Mouse (Mus musculus) lung, embryonic 14.5 days (tissue): ENCODE results near the gene Map3k20. TPM values are rescaled to one million over a fixed set of nuclear protein-coding genes. Genes with fewer than 3 reads are reported as not detected.
A peak's percentile ranks its signal among the peaks of the same experiment; 100 is the strongest.

ENCODE experiments used
- ATAC-seq: fragments of 200-750 bp; cut with Nextera tagmentation; 2 replicates; pipeline ENCODE4 v1.8.0; 2017; ENCODE audit warnings: mild to moderate bottlenecking, moderate TSS enrichment, moderate library complexity; ENCODE audit not compliant: insufficient read depth
- DNase-seq: peaks from one replicate; pipeline ENCODE4 v3.0.0-alpha.2; 2015
- H3K27ac ChIP-seq: fragments of 300-500 bp; sonication (generic); 2 replicates; pipeline ENCODE4 v1.5.1; 2014; ENCODE audit warnings: low read depth, mild to moderate bottlenecking, moderate library complexity
- H3K27me3 ChIP-seq: fragments of 300-500 bp; sonication (generic); 2 replicates; pipeline ENCODE4 v1.6.1; 2014; ENCODE audit warnings: low read length, control low read depth; ENCODE audit not compliant: insufficient read depth
- H3K36me3 ChIP-seq: fragments of 300-500 bp; sonication (generic); 2 replicates; pipeline ENCODE4 v1.6.1; 2014; ENCODE audit warnings: control low read depth; ENCODE audit not compliant: insufficient read depth
- H3K4me1 ChIP-seq: fragments of 300-500 bp; sonication (generic); 2 replicates; pipeline ENCODE4 v1.6.1; 2014; ENCODE audit warnings: antibody characterized with exemption, control low read depth; ENCODE audit not compliant: insufficient read depth
- H3K4me2 ChIP-seq: fragments of 300-500 bp; sonication (generic); 2 replicates; pipeline ENCODE4 v1.6.1; 2014; ENCODE audit warnings: mild to moderate bottlenecking
- H3K4me3 ChIP-seq: fragments of 300-500 bp; sonication (generic); 2 replicates; pipeline ENCODE4 v1.5.1; 2014; ENCODE audit warnings: low read depth, low read length
- H3K9ac ChIP-seq: fragments of 300-500 bp; sonication (generic); 2 replicates; pipeline ENCODE4 v1.6.1; 2014
- H3K9me3 ChIP-seq: fragments of 300-500 bp; sonication (generic); 2 replicates; pipeline ENCODE4 v1.6.1; 2016; ENCODE audit warnings: low read depth, low read length, control low read depth
- CTCF ChIP-seq: IDR thresholded peaks from 2 replicates; pipeline ENCODE4 v1.5.1; 2016; ENCODE audit warnings: antibody characterized with exemption, low read depth
- WGBS: fragments of 180-500 bp; shearing (Covaris S2); extraction: QIAGEN DNeasy Blood & Tissue Kit; methylation state at CpG from one replicate; pipeline ENCODE4 v1.1.7; 2014; 5-methylcytosine and 5-hydroxymethylcytosine counted together
- polyA plus RNA-seq: library from polyadenylated mRNA; unstranded; fragments of >200 nt; fragmentation: Nextera tagmentation; extraction: Ambion mirVana; gene quantifications from 2 replicates; pipeline ENCODE4 v1.2.1, GENCODE M21; 2014

Gene Map3k20
- polyA plus RNA-seq, 1 experiment from 2014 or later: 36.4 TPM

DNA sequence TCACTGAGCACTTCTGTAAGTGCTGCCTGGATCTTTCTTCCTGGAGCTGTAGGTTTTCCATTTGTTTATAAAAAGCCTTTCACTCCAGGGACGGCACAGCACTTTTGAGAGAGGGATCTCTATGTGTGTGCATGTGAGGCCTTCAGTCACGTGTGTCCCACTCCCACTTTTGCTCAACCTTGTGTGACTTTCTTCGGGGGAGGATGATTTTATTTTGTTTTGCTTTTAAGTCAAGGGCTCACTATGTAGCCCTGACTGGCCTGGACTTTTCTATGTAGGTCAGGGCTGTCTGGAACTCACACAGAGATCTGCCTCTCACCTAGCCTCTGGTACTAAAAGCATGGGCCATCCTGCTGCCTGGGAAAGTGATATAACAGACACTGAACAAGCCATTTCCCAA, 88.6 kb downstream of the Map3k20 start:
- Histone ChIP-seq H3K4me2 (no peak overlapping the region), H3K9ac (no peak overlapping the region), H3K9me3 (no peaks in the 10 kb centered on the region), H3K27me3 (no peaks in the 10 kb centered on the region), H3K4me3 (no peak overlapping the region), H3K4me1 (peaks cover 2% of the 10 kb centered on the region; the same call in 1 of the 2 replicates), H3K27ac (no peak overlapping the region), H3K36me3 (peaks cover 39% of the 10 kb centered on the region)
- 48% methylated on average over 3 of the region's 3 CpGs for WGBS
- DNase-seq (no peak), ATAC-seq (no peak)
- TF ChIP-seq CTCF: no peak

- H3K9ac ChIP-seq: no peak overlapping the region
- no peak overlapping the region for H3K4me3 ChIP-seq
- no peaks in the 10 kb centered on the region for H3K4me1 ChIP-seq
- H3K27me3 ChIP-seq: no peaks in the 10 kb centered on the region
- ATAC-seq: no peak
- DNase-seq: no peak
- 66% methylated on average over 3 of the region's 3 CpGs for WGBS
- no peak overlapping the region for H3K27ac ChIP-seq
- H3K36me3 ChIP-seq: peaks cover 55% of the 10 kb centered on the region
- no peak overlapping the region for H3K4me2 ChIP-seq
- H3K9me3 ChIP-seq: no peaks in the 10 kb centered on the region
- TF ChIP-seq CTCF: no peak
Observed at GRCm38 (mm10) chr2:72375877-72376276, 90.4 kb downstream of the Map3k20 start.

- H3K27ac ChIP-seq: no peak overlapping the region
- TF ChIP-seq CTCF: no peak
- H3K4me1 ChIP-seq: no peaks in the 10 kb centered on the region
- H3K4me2 ChIP-seq: no peak overlapping the region
- peaks cover 46% of the 10 kb centered on the region for H3K36me3 ChIP-seq
- DNase-seq (no peak), ATAC-seq (no peak)
- 91% methylated on average over 5 of the region's 5 CpGs for WGBS
- H3K9ac ChIP-seq: no peak overlapping the region
- H3K9me3 ChIP-seq: no peaks in the 10 kb centered on the region
- no peak overlapping the region for H3K4me3 ChIP-seq
- H3K27me3 ChIP-seq: no peaks in the 10 kb centered on the region
Observed at GRCm38 (mm10) chr2:72376946-72377345, 91.5 kb downstream of the Map3k20 start.

DNA sequence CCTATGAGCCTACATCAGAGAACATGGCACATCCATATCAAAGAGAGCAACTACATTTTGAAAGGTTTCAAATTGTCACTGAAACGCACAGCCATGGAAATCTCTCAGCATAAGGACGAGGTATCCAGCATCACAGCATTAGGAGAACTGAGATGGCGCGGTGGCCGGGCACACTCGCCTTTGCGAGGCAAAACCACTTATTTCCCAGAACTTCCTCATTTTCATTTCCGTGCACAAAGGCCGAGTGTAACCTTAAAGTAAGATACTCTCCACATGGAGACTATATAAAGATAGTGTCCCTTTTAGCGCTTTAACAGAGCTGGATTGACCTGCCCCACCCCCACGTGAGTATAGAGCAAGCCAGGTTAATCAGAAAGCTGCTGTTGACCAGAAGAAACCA, 94.0 kb downstream of the Map3k20 start:
- H3K27me3 ChIP-seq: no peaks in the 10 kb centered on the region
- TF ChIP-seq CTCF: no peak

DNA sequence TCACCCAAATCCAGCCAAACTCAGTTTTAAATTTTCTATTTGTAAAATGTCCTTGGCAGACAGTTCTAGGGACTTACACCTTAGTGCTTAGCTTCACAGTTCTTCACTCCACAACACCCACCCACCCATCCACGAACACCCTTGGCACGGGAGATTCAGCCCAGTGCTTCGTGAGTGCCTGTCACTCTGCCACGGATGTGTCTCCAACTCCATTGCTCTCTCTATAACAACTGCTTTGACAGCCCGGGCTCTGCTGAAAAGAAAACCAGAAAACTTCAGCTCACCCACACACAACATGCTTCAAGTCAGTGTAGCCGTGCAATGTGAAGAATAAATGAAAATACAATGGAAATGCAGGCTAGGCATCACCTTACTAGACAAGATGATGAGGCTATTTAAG, 97.2 kb downstream of the Map3k20 start:
- 53% methylated on average over 6 of the region's 6 CpGs for WGBS
- no peak for ATAC-seq
- DNase-seq: no peak
- Histone ChIP-seq H3K27me3 (no peaks in the 10 kb centered on the region), H3K9me3 (no peaks in the 10 kb centered on the region), H3K4me2 (no peak overlapping the region), H3K4me3 (no peak overlapping the region), H3K36me3 (peaks cover 40% of the 10 kb centered on the region), H3K9ac (no peak overlapping the region), H3K27ac (no peak overlapping the region), H3K4me1 (no peaks in the 10 kb centered on the region)
- no peak for TF ChIP-seq CTCF

More for the DNA sequence above, 94.0 kb downstream of the Map3k20 start:
- Histone ChIP-seq H3K4me1 (no peaks in the 10 kb centered on the region), H3K36me3 (peaks cover 47% of the 10 kb centered on the region), H3K27ac (no peak overlapping the region), H3K9me3 (no peaks in the 10 kb centered on the region), H3K4me2 (no peak overlapping the region), H3K9ac (no peak overlapping the region), H3K4me3 (no peak overlapping the region)
- DNase-seq (no peak), ATAC-seq (no peak)
- 90% methylated on average over 11 of the region's 11 CpGs for WGBS

DNA sequence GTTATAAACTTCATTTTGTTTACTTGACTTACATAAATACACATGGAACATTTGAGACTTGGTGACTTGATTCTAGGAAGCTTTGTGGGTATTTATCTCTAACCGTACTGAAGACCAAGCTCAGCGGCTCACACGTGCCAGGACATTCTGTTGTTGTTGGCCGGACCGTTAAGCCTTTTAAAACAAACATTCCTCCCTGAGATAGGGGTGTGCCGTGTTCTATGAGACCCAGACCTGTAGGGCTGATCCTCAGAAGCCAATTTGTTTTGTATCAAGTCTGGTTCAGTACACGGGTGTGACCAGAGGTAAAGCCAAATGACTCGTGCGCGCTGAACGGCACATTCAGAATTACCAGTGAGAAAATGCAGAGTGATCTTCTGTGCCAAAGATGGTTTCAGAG, 97.9 kb downstream of the Map3k20 start:
- ATAC-seq (no peak), DNase-seq (peak; percentile 11)
- Histone ChIP-seq H3K9ac (no peak overlapping the region), H3K4me1 (no peaks in the 10 kb centered on the region), H3K36me3 (peaks cover 40% of the 10 kb centered on the region), H3K4me2 (no peak overlapping the region), H3K4me3 (no peak overlapping the region), H3K9me3 (no peaks in the 10 kb centered on the region), H3K27ac (no peak overlapping the region), H3K27me3 (no peaks in the 10 kb centered on the region)
- TF ChIP-seq CTCF: no peak
- WGBS: 45% methylated on average over 11 of the region's 11 CpGs

DNA sequence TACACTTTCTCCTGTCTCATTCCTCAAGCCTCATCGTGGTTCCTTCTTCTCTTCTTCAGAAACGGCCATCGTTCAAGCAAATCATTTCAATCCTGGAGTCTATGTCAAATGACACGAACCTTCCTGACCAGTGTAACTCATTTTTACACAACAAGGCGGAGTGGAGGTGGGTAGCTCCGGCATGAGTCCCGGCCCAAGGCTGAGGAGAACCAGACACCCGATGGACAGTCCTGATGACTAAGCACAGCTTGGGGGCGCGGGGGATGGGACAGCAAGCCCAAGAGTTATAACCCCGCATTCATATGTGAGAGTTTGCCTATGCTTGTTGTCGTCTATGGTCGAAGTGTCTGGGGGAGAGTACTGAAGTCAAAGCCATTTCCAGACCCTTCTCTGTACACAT, 104.0 kb downstream of the Map3k20 start:
- Histone ChIP-seq H3K4me3 (no peak overlapping the region), H3K27ac (no peak overlapping the region), H3K4me2 (no peak overlapping the region), H3K36me3 (peaks cover 10% of the 10 kb centered on the region), H3K4me1 (no peaks in the 10 kb centered on the region), H3K9me3 (no peaks in the 10 kb centered on the region), H3K9ac (no peak overlapping the region), H3K27me3 (no peaks in the 10 kb centered on the region)
- 89% methylated on average over 13 of the region's 13 CpGs for WGBS
- ATAC-seq (no peak), DNase-seq (no peak)
- TF ChIP-seq CTCF: no peak

- Histone ChIP-seq H3K9ac (no peak overlapping the region), H3K4me2 (no peak overlapping the region), H3K9me3 (no peaks in the 10 kb centered on the region), H3K27me3 (no peaks in the 10 kb centered on the region), H3K36me3 (peaks cover 10% of the 10 kb centered on the region), H3K4me1 (no peaks in the 10 kb centered on the region), H3K27ac (no peak overlapping the region), H3K4me3 (no peak overlapping the region)
- 19% methylated on average over 9 of the region's 9 CpGs for WGBS
- ATAC-seq: peak; percentile 56; the same call in 1 of the 2 replicates
- peak; percentile 99 for TF ChIP-seq CTCF
- DNase-seq: peak; percentile 93
Observed at GRCm38 (mm10) chr2:72389942-72390341, 104.5 kb downstream of the Map3k20 start.
